Mouse (Mus musculus) C3H10T1/2 (cell line): ENCODE results near the gene Gm17079. TPM values are rescaled to one million over a fixed set of nuclear protein-coding genes. Genes with fewer than 3 reads are reported as not detected.

Experiments
- polyA plus RNA-seq, 2 experiments: library from polyadenylated mRNA; unstranded; fragments of >200 nt; fragmentation: generic; extraction: Trizol; gene quantifications; one replicate each; pipeline ENCODE4 v1.2.1; 2012; ENCODE audit warnings: missing spikeins in 2 of 2

Gm17079 gene
- polyA plus RNA-seq: not detected

GRCm38 (mm10) chr14:51695368-51695767, at the start of gene Gm17079:
Gm17079 (minus strand) TSS chr14:51695468.

GRCm38 (mm10) chr14:51717083-51717482, 21.8 kb upstream of the Gm17079 start, which contains the start of gene Gm5800:
Gm5800 (minus strand) TSS chr14:51717183.

Other genes starting within 250 kb of the Gm17079 start
- gene Vmn2r89, start 243.6 kb downstream of the Gm17079 start, polyA plus RNA-seq: not detected
- gene Gm5622, start 142.7 kb downstream of the Gm17079 start, polyA plus RNA-seq: not detected
- not detected for gene Gm17175, start 121.4 kb downstream of the Gm17079 start, polyA plus RNA-seq
- not detected for gene Gm17174, start 103.3 kb downstream of the Gm17079 start, polyA plus RNA-seq
- gene Gm17078, start 84.2 kb downstream of the Gm17079 start, polyA plus RNA-seq: not detected
- gene Gm4181, start 59.8 kb downstream of the Gm17079 start, polyA plus RNA-seq: not detected
- not detected for gene Gm5800, start 21.7 kb upstream of the Gm17079 start, polyA plus RNA-seq
- not detected for gene Ang4, start 78.1 kb upstream of the Gm17079 start, polyA plus RNA-seq
- not detected for gene AY358078, start 104.6 kb upstream of the Gm17079 start, polyA plus RNA-seq
- gene Ear6, start 158.2 kb upstream of the Gm17079 start, polyA plus RNA-seq: not detected
- gene Mettl17, start 189.4 kb upstream of the Gm17079 start, polyA plus RNA-seq: 10 to 100 TPM in 1 of 2 experiments, 1 to 10 TPM in 1; 8.6 to 20.3 TPM
- under 1 TPM; 0.01 to 0.24 TPM for gene Slc39a2, start 197.4 kb upstream of the Gm17079 start, polyA plus RNA-seq
- gene Ndrg2, start 218.7 kb upstream of the Gm17079 start, polyA plus RNA-seq: under 1 TPM; 0.02 to 0.06 TPM
- gene Tppp2, start 223.0 kb upstream of the Gm17079 start, polyA plus RNA-seq: not detected
- gene Rnase13, start 227.3 kb upstream of the Gm17079 start, polyA plus RNA-seq: under 1 TPM in 1 of 2 experiments, not detected in 1; 0.04 TPM